Mouse (Mus musculus) ovary, postnatal 36 days (tissue): Measurements from ENCODE around the gene Ptgdr2.
A peak's percentile ranks its signal among the peaks of the same experiment; 100 is the strongest.

ENCODE experiments used
- DNase-seq: peaks from one replicate; pipeline ENCODE4 v3.0.0; 2022; ENCODE audit warnings: low spot score, mixed read lengths

The Ptgdr2 gene

DNA sequence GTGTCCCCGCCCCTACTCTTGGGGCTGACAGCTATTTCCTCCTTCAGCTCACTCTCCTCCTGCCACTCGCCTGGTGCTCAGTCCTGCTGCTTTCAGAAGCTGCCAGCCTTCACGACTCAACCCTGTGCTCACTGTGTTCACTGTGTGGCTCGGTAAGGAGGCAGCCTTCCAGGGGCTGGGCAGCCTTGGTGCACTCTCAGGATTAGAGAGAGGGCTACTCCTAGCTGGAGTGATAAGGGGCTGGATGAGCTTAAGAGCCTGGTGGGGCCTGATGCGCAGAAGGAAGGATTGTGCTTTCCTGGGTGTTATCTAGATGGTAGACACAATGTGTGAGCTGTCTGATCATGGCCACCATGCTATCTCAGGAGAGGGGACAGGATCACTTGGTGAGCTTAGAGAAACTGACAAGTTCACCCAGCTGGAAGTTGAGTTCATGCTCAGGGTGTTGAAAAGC, at the start of gene Ptgdr2:
TSS of gene Ptgdr2 (plus strand) at position 51 of the 454 bp plus-strand sequence.
- DNase-seq = no peak

DNA sequence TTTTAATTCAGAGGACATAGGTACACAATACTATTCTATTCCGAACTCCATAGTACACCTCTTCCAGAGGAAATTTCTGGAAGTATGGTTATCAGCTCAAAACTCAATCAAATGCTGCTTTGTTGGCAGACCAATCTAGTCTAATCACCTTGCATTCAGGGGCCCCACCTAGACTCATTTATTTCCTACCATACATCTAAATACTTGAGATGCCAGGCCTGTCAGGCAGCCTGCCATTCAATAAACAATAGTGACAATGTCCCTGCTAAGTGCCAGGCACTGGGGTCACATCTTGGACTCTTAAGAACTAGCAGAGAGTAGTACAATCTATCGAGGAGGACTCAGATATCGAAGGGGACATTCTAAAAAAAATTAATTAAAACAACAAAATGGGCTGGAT, 44.8 kb upstream of the Ptgdr2 start:
- no peak for DNase-seq

DNA sequence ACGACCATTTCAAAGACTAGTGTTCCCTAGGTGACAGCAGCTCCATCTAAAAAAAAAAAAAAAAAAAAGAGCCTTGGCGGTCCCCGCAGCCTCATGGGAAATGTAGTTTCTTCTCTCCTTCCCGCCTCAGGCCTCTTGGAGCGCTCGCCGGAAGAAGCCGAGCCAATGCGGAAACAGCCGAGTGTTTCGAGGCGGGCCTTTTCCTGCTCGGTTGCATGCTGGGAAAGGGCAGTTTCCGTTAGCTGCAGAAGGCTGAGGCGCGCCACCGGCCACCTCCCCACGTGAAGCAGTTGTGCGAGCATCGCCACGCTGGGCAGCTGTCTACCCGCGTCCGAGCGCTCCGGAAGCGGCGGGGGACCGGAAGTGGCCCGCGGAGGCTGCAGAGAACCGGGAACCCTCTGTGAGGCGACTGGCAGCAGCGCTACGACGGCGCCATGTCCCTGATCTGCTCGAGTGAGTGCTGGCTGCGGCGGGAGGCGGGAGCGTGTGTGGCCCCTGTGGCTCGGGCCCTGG, 41.9 kb upstream of the Ptgdr2 start, which contains the start of gene Prpf19:
TSS of gene Prpf19 (plus strand) at position 216 of the 513 bp plus-strand sequence.
- DNase-seq = peak; percentile 97

DNA sequence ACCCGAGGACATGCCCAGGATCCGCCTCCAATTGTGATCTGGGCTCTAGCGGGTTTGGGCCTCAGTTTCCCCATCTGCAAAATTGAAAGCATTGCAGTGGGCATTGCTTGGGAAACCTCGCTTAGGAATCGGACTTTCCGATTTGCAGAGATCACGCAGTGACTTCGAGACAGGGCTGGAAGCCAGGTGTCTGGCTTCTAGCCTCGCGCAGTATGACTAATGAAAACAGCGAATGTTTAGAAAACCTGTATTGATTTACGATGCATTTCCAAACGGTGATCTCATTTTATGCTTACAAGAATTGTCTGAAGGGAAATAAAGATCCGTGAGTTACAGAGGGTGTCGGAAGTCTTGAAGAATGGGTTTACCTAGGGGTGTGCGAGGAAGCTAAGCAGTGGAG, 41.3 kb upstream of the Ptgdr2 start:
- DNase-seq = no peak

DNA sequence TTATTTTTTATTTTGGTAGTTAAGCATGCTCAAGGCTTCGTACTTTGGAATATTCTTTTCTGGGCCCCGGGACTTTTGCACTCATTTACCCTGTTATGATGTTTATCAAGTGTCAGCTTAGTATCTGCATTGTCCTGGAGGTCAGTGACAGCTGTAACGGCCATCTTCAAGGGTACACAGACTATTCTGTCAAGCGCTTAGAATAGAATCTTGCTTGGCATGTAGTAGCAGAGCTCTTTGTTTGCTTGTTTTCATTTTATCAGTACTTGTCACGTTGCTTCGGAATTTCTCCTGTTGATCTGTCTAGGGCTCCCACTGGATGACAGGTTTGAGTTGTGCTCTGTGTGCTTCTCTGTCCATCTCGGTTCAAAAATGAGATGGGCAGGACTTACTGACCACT, 40.1 kb upstream of the Ptgdr2 start:
- no peak for DNase-seq

DNA sequence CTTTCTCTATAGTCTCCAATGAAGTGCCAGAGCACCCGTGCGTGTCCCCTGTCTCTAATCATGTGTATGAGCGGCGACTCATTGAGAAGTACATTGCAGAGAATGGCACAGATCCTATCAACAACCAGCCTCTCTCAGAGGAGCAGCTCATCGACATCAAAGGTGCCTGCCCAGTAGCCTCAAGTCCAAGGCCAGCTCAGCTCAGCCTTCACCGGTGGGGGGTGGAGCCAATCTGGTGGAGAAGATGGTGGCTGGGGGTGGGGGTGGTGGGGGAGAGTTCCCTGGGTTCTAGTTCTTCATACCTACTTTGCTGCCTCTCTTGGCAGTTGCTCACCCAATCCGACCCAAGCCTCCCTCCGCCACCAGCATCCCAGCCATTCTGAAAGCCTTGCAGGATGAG, 39.5 kb upstream of the Ptgdr2 start:
- DNase-seq = no peak

DNA sequence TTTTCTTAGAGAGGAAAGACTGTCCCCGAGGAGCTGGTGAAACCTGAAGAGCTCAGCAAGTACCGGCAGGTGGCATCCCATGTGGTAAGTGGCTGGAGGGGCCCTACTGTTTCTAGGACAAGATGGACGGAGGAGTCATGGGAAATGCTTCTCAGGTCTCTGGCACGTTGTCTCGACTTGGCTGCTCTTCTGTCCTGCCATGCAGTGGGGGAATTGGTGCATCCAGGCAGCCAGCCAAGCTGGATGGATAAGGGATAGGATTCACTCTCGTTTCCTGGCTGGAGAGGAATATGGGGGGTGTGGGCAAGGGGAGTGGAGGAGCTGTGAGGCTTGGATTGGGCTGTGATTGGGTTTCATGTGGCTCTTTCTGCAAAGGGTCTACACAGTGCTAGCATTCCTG, 36.6 kb upstream of the Ptgdr2 start:
- DNase-seq = no peak

DNA sequence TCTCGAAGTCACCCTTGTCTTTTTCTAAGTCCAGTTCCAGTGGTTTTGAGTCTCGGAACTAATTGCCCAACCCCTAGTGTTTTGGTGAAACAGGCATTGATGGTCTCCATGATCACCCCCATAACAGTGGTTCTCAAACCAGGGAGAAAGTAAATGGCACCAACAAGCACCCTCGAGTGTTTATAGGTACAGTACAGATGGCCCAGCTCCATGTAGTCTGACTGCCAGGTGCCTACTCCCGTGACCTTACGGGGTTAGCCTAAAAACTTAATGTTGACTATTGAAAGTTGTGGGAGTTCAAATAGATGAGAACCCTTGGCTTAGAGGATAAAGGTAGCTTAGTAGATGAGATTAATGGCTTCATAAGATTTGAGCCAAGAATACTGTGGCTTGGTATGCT, 35.9 kb upstream of the Ptgdr2 start:
- no peak for DNase-seq

DNA sequence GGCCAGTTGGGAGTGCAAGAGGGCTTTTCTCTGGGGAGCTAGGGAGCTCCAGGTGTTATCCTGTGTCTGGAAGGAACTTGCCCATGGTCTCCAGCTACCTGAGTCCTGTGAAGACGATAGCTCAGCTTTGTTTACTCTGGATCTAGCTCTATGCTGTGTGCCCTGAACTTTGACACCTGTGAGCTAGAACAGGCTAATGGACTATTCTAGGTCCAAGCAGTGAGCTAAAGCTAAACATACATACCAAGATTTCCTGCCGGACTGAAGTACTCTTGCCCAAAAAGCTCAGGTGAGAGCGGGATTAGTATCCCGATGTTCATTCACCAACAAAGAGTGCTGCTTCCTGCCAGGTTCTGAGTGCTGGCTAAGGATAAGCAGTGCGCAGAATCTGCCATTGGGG, 32.4 kb upstream of the Ptgdr2 start:
- no peak for DNase-seq

DNA sequence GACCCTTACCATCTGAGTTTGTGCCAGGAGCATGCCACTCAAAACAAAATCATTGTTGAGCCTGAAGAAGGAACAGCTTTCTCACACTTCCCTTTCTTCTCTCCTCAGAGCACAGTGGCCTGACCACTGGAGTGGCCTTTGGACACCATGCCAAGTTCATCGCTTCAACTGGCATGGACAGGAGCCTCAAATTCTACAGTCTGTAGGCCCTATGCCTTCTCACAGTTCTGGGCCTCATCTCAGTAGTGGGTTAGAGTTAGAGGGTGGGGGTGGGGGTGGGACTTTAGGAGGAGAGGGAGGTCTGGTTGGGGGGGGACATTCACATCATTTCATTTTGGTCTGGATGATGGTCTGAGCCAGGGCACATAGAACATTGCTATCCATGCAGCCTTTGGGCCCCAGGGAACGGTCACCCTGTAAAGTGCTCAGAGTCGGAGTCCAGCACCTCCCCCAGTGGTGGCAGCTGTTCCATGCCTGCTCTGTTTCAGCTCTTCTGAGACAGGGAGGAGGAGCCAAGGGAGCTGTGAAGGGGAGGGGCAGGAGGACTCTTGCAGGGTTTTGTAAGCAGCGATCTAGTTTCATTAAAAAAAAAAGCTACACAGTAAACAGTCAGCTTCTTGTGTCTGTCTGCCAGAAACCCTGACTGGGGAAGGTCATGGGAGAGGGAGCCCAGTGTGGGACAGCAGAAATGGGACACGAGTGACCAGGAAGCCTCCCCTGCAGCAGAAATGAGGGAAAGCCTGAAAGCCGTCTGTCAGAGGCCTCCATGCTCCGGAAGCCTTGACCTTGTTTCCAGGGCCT, 31.8 kb upstream of the Ptgdr2 start:
- DNase-seq = peak; percentile 55

DNA sequence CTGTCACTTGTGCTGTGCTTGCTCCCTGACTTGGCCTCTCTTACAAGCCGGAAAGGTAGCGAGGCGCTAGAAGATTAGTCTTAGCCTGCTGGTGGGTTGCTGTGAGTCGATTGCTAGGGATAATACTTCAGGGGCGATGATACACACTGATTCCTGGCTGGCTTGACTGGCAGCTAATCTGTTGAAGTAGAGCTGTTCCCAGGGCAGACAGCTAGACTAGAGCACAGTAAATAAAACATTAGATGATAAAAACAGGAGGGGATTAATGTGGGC, 31.3 kb upstream of the Ptgdr2 start:
- DNase-seq = no peak

DNA sequence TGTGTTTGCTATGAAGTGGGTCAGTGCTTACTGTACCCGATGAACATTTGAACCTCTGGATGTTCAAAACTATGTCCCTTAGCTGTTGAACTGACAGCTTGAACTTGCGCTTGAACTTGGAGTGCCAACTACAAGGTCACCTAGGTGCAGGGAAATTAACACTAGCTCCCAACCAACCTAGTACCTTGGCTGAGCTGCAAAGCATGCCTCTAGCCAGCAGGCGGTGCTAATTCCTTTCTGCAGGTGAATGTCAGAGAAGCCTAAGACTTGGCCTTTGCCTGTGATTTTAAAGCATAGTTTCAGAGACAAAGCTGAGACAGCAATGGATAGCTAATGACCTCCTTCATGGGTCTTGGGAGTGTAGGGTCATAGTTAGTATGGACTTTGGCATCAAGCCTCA, 29.1 kb upstream of the Ptgdr2 start:
- peak; percentile 60 for DNase-seq

DNA sequence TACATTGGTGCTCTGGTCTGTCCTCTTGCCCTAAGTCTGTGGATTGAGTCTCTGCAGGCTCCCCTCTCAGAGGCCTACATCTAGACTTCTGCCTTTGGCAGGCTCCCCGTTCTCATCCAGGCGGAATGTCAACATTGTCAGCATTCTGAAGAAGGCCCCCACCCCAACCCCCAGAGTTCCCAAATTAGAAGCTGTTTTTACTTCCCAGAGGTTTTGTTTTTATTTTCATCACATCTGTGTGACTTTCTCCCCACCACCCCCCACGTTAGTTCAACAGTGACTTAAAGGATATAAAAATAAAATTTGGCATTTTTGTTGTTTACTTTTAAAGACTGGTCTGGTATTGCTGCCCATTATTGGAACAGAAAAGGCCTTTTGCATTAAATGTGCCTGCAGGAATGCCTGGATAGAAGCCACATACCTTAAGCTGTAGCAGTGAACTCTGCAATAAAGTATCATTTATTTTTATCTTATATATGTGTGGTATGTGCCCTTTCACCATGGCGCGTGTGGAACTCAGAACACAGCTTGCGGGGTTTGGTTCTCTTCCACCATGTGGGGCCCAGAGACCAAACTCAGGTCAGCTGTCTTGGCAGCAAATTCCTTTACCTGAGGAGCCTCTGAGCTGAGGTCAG, 27.8 kb upstream of the Ptgdr2 start:
- DNase-seq = no peak

DNA sequence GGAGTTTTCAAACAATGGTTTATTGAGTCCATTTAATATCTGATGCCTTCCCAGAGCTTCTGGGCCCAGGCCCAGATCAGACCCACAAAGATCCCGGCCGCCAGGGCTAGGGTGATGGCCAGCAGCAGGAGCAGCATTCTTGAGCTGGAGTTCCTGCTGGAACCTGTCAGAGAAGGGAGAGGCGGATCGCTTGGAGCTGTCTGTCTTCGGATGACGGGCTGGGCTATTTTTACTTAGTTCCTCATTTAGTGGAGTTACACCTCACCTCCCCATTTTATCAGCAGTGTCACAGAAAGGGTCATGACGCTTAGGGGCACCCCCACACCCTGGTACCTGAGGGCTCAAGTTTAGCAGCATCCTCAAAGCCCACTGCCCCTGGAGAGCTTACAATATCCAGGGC, 22.7 kb upstream of the Ptgdr2 start:
- DNase-seq = no peak

DNA sequence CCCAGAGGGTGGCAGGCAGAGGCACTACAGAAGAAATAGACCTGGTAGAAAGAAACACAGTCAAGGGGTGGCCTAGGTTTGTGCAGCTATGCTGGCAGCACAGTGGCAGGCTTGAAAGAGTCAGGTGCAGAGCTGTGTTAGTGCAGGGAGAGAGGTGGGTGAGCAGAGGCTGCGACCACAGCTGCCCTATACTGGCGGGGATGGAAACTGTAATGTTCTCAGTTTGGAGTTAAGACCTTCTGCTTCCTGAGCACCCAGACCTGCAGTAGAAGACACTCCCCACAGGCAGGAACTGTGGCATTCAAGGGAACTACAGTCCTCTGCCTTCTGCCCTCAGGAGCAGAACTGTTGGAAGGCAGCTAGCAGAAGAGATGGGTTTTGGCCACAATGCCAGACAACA, 22.1 kb upstream of the Ptgdr2 start:
- no peak for DNase-seq

DNA sequence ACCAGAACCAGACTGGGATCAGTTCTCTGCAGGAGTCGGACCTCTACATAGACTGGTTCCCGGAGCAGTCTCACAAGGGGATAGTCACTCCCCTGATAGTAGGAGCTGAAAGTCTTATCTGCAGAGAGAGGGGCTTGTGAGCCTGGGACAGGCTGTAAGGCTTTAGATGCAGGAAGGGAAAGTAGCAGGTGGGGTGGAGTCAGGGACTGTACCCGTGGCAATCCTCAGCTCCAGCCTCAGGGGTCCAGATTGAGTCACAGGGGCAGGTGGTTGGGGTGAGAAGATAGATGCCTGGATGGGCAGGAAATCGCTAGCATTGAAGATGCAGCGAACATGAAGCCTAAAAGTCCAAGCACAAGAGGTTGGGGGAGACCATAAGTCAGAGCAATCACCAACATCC, 20.5 kb upstream of the Ptgdr2 start:
- DNase-seq = no peak

DNA sequence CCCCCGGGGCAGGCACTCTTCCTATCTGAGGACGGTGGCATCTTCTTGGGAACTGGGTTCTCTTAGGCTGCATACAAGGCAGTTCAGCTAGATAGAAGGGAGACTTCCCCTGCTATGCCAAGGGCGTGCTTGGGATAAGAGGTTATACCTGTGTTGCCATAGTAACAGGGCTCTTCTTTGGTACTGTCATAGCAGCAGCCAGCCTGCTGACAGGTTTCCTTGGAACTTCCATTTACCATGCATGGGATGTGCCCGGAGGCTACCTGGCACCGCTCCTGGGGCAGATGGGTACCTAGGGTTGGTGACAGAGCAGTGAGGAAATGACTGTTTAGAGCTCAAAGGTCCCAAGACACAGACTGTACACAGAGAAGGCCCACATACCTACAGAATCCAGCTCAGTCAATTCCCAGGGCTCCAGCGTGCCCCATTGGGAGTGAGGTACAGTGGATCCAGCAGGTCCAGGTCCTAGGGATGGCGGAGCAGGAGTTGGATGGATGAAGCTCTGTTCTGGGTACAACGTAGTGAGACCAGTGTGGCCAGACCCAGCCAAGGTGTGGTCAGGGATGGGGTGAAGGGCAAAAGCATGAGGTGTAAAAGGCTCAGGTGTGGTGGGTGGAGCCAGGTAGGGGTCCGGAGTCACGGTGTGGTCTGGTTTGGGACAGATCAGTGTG, 18.5 kb upstream of the Ptgdr2 start:
- no peak for DNase-seq

DNA sequence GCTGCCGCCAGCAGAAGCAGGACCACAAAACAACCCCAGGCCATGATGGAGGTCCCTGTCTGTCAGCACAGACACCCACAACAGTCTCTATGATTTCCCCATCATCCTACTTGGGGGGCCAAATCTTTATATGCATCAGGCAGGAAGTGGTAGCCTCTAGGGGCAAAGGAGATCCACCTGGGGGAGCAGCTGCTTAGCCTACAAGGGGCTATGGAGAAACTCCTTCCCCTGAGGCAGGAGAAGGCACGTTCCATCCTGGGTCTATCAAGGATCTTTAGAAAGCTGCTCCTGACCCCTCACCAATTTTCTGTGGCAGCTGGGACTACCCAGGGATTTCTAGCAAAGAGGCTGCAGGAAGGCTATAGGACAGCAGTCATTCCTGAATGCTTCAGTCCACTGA, 16.4 kb upstream of the Ptgdr2 start, which contains the start of gene Zp1:
TSS of gene Zp1 (minus strand) at position 101 of the 400 bp plus-strand sequence.
- no peak for DNase-seq

DNA sequence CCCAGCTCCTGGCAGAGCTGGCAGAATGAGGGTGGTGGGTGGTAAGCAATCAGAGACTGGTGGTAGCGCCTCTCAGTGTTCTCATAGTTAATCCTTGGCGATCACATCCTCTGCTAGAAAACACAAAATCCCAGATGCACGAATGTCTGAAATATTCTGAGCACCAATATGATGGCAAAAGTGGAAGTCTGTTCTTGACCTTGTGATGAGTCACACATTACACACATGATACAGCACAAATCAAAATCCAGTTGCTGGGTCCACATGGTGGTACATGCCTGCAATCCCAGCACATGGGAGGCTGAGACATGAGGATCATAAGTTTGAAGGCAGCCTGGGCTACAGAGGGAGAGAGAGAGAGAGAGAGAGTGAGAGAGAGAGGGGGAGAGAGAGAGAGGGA, 15.9 kb upstream of the Ptgdr2 start:
- no peak for DNase-seq

DNA sequence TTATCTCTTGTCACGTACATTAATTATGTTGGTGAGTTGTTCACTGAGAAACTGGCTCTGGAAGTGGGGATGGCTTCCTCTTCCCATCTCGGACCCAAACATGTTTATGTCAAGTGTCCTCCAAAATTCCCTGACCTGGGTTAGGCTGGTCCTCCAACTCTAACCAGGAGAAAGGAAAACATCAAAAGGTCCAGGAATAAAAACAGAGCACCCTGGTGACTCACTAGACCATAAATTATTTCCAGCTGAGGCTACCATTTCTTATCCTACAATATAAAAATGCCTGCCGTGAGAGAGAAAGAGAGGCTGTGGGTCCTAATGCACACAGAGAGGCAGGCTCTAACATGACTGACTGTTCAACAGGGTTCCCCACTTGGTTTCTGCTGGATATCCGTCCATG, 12.7 kb upstream of the Ptgdr2 start:
- no peak for DNase-seq

DNA sequence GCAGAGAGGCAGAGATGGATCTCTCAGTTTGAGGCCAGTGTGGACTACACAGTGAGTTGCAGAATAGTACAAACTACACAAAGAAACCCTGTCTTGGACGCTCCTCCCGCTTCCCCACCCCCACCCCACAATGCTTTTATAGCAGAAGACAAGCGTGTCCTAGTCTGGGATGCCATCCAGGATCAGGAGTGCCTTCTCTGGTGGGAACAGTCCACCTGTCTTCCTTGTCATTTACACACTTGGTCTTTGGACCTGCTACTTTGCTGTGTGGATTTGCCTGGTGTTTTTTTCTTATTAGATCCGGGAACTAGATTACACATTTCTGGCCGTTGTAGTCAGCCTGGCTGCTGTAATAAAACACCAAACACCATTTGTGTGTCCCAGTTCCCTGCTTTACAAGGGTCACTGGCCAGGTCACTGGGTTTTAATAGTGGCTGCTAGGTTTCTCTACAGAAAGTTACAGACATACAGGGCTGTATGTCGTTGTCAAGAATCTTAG, 10.8 kb upstream of the Ptgdr2 start:
- no peak for DNase-seq

DNA sequence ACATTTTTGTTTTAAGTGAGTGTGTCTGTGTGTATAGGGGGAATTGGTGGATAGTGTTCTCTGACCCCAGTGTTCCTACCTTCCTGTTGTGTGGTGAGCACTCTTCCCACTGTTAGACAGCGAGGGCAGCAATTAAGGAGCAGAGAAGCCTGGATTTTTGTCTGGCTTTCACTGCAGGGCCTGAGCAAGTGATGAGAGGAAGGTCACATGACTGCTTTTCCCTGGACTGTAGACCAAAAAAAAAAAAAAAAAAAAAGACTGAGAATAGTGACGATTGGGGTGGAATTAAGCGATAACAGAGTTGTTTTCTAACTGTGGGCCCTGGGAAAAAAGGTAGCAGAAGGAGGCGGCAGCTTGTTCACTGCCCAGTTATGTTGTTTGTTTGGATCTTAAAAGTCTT, 10.3 kb upstream of the Ptgdr2 start:
- no peak for DNase-seq

DNA sequence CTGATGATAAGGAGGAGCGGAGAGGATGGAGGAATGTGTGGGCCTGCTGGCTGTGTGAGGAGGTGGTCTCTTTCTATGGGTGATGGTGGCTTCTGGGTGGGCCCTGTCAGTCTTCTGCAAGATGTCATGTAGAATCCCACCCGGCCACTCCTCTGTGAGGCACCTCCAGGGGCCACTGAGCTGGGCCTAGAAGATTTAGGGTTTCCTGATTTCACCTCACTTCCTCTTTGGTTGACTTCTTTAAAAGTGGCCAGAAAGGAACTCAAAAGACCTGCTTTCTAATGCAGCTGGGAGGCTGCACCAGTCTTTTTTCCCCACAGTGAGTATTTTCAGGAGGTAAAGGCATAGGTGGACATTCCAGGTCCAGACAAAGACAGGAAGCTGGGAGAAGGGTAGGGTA, 6.3 kb upstream of the Ptgdr2 start:
- no peak for DNase-seq
